8 mouse cellular contexts compared by ENCODE assay signal in genomic region chr7:49484036-49484744, GRCm38 (mm10).
DNase-seq lines count a peak whose midpoint lies in the region; ATAC-seq and TF ChIP-seq lines count a peak whose summit lies in the region.

No protein-coding gene starts in this region.

- H3K36me3 ChIP-seq in embryonic facial prominence, embryonic 10.5 days (replicated peaks): no peaks in the 10 kb centered on the region
- no peaks in the 10 kb centered on the region for H3K36me3 ChIP-seq in hindbrain, postnatal 0 days (ENCODE audit: insufficient read depth, low read length)

- peaks cover 63% of the 10 kb centered on the region for H3K27me3 ChIP-seq in embryonic facial prominence, embryonic 10.5 days (replicated peaks; ENCODE audit: low read depth, poor library complexity, severe bottlenecking)
- no peaks in the 10 kb centered on the region for H3K27me3 ChIP-seq in hindbrain, postnatal 0 days (ENCODE audit: insufficient read depth, low read length)

- peaks cover 46% of the 10 kb centered on the region for H3K4me1 ChIP-seq in embryonic facial prominence, embryonic 10.5 days
- peaks cover 12% of the 10 kb centered on the region for H3K4me1 ChIP-seq in hindbrain, postnatal 0 days (ENCODE audit: insufficient read depth, low read length)

- peak; percentile 55 for ATAC-seq in hindbrain, postnatal 0 days
- no peak for ATAC-seq in erythroblast, adult 5-6 weeks (replicated peaks; ENCODE audit: low FRiP score, poor library complexity, severe bottlenecking)

- no peaks in the 10 kb centered on the region for H3K9me3 ChIP-seq in embryonic facial prominence, embryonic 10.5 days
- H3K9me3 ChIP-seq in hindbrain, postnatal 0 days (ENCODE audit: low read length): no peaks in the 10 kb centered on the region

- 14% methylated on average over 11 of the region's 11 CpGs for WGBS in embryonic facial prominence, embryonic 10.5 days
- 23% methylated on average over 11 of the region's 11 CpGs for WGBS in hindbrain, postnatal 0 days

- peak; percentile 31 for DNase-seq in layer of hippocampus, adult 11-12 months (ENCODE audit: low spot score)
- no peak for DNase-seq in layer of hippocampus, postnatal 25 days (ENCODE audit: extremely low spot score in 1 of 2, low spot score in 1 of 2)
- peak; percentile 42 for DNase-seq in embryonic facial prominence, embryonic 10.5 days (ENCODE audit: low spot score)
- DNase-seq in hindbrain, postnatal 0 days (ENCODE audit: low spot score): peak; percentile 53
- DNase-seq in lung, postnatal 25 days (ENCODE audit: low spot score): peak; percentile 53
- DNase-seq in thymus, postnatal 36 days: no peak
- DNase-seq in gastrocnemius, postnatal 10 days: no peak

- no peak overlapping the region for H3K4me2 ChIP-seq in hindbrain, postnatal 0 days (ENCODE audit: low read depth, low read length)

- no peak overlapping the region for H3K9ac ChIP-seq in hindbrain, postnatal 0 days (replicated peaks; ENCODE audit: low read length)

- H3K27ac ChIP-seq in embryonic facial prominence, embryonic 10.5 days (replicated peaks): peak overlapping the region; percentile 37; the same call in 1 of the 2 replicates
- H3K27ac ChIP-seq in hindbrain, postnatal 0 days: peak overlapping the region; percentile 26; the same call in 1 of the 2 replicates

- no peak for TF ChIP-seq CTCF in hindbrain, postnatal 0 days (IDR thresholded peaks at IDR 0.05; ENCODE audit: low read depth)

- no peak overlapping the region for H3K4me3 ChIP-seq in embryonic facial prominence, embryonic 10.5 days
- H3K4me3 ChIP-seq in hindbrain, postnatal 0 days (ENCODE audit: low read length): no peak overlapping the region

Comparison
In these comparisons a context has a peak if more than half of its experiments do, and no peak if none do; other contexts are left out.
1. DNase-seq: peak in layer of hippocampus, adult 11-12 months (single experiment), embryonic facial prominence, embryonic 10.5 days (single experiment), hindbrain, postnatal 0 days (single experiment) and lung, postnatal 25 days (single experiment); none in layer of hippocampus, postnatal 25 days (0 of 2), thymus, postnatal 36 days (0 of 2) and gastrocnemius, postnatal 10 days (single experiment).